In the genomic region with DNA sequence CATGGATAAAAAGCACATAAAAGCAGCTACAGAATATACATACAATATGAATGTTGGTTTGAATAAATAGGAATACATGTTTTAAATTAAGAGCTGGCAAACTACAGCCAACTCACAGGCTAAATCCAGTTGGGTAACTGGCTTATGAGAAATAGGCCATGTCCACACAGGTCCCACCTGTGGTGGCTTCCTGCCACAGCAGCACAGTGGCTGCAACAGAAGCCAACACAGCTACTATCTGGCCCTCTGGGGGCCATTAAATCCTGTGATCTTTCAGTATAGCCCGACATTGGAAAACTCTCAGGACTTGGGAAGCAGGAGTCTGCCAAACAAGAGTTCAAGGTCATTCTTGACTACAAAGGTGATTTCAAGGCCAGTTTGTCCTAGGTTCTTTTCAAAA, we compare ENCODE assay signal across 31 mouse cellular contexts.
DNase-seq lines count a peak whose midpoint lies in the region; ATAC-seq and TF ChIP-seq lines count a peak whose summit lies in the region.
"Had no signal": no experiment of that assay in that cellular context is flagged by ENCODE, and none has a peak within 500 bp of the region (broad histone marks: within the 10 kb centered on the region; RNA-seq: fewer than 3 reads in every experiment).

No protein-coding gene starts in this region.

- DNase-seq in kidney, adult 2 months = peak; percentile 2
- DNase-seq in kidney, postnatal 4 days = no peak
- no peak for DNase-seq in limb, embryonic 10.5 days (ENCODE audit: low spot score)
- no peak for DNase-seq in left cerebral cortex, adult 2 months (ENCODE audit: extremely low spot score in 1 of 2, low spot score in 2 of 2)
- DNase-seq: adrenal gland, adult 2 months; B cell, adult 2 months; cerebellum, adult 2 months; cerebellum, postnatal 14 days; gastrocnemius, postnatal 14 days; heart, adult 18-20 months; heart, postnatal 4 days; layer of hippocampus, adult 9-11 months; liver, embryonic 13.5 days; lung, adult 2 months; lung, postnatal 10 days; right cerebral cortex, postnatal 4 days; thymus, adult 2 months; thymus, postnatal 36 days had no signal

- TF ChIP-seq POLR2A in kidney, adult 2 months (IDR thresholded peaks at IDR 0.05; ENCODE audit: low read depth, low read length) = no peak
- no peak for TF ChIP-seq POLR2A in bone marrow macrophage, adult 2 months (IDR thresholded peaks at IDR 0.05; ENCODE audit: borderline replicate concordance, low read depth, low read length)

- TF ChIP-seq CTCF in kidney, adult 2 months (conservative IDR thresholded peaks at IDR 0.05; ENCODE audit: insufficient read depth, insufficient read length, low read depth, low read length) = no peak
- no peak for TF ChIP-seq CTCF in bone marrow macrophage, adult 2 months (IDR thresholded peaks at IDR 0.05; ENCODE audit: low read depth, low read length)
- TF ChIP-seq CTCF in left cerebral cortex, adult 2 months (IDR thresholded peaks at IDR 0.05) = no peak

- no peaks in the 10 kb centered on the region for H3K27me3 ChIP-seq in kidney, adult 2 months (replicated peaks; ENCODE audit: control insufficient read depth, insufficient read depth, low read length)
- no peaks in the 10 kb centered on the region for H3K27me3 ChIP-seq in limb, embryonic 13.5 days
- no peaks in the 10 kb centered on the region for H3K27me3 ChIP-seq in limb, embryonic 10.5 days (ENCODE audit: low read depth, poor library complexity, severe bottlenecking)
- H3K27me3 ChIP-seq: forebrain, embryonic 12.5 days; heart, embryonic 12.5 days; hindbrain, embryonic 13.5 days; limb, embryonic 12.5 days; liver, embryonic 13.5 days; midbrain, embryonic 15.5 days; neural tube, embryonic 15.5 days had no signal

- H3K36me3 ChIP-seq in kidney, adult 2 months (ENCODE audit: control insufficient read depth, insufficient read depth, low read length) = no peaks in the 10 kb centered on the region
- H3K36me3 ChIP-seq in limb, embryonic 13.5 days = no peaks in the 10 kb centered on the region
- peaks cover 5% of the 10 kb centered on the region; the same call in 1 of the 2 replicates for H3K36me3 ChIP-seq in limb, embryonic 10.5 days
- H3K36me3 ChIP-seq: forebrain, embryonic 12.5 days; hindbrain, embryonic 13.5 days; limb, embryonic 12.5 days; midbrain, embryonic 10.5 days; midbrain, embryonic 15.5 days; neural tube, embryonic 15.5 days had no signal

- no peaks in the 10 kb centered on the region for H3K4me1 ChIP-seq in kidney, adult 2 months (ENCODE audit: control insufficient read depth, insufficient read depth, low read length)
- H3K4me1 ChIP-seq in limb, embryonic 13.5 days = peaks cover 10% of the 10 kb centered on the region
- peaks cover 16% of the 10 kb centered on the region for H3K4me1 ChIP-seq in limb, embryonic 10.5 days
- peaks cover 12% of the 10 kb centered on the region for H3K4me1 ChIP-seq in bone marrow macrophage, adult 2 months (ENCODE audit: control insufficient read depth, insufficient read depth, low read length)
- H3K4me1 ChIP-seq: forebrain, embryonic 12.5 days; hindbrain, embryonic 13.5 days; midbrain, embryonic 15.5 days; neural tube, embryonic 15.5 days had no signal

- H3K9ac ChIP-seq in limb, embryonic 13.5 days = no peak overlapping the region
- H3K9ac ChIP-seq: forebrain, embryonic 12.5 days; heart, embryonic 12.5 days; hindbrain, embryonic 13.5 days; limb, embryonic 12.5 days; liver, embryonic 13.5 days; midbrain, embryonic 15.5 days; neural tube, embryonic 15.5 days had no signal

- H3K4me2 ChIP-seq in limb, embryonic 13.5 days (replicated peaks) = no peak overlapping the region
- H3K4me2 ChIP-seq: forebrain, embryonic 12.5 days; heart, embryonic 12.5 days; hindbrain, embryonic 13.5 days; limb, embryonic 12.5 days; liver, embryonic 13.5 days; midbrain, embryonic 15.5 days; neural tube, embryonic 15.5 days had no signal

- ATAC-seq in limb, embryonic 13.5 days (ENCODE audit: low FRiP score, low read depth) = peak; percentile 57; the same call in 1 of the 2 replicates
- peak; percentile 38; the same call in 1 of the 2 replicates for ATAC-seq in megakaryocyte progenitor cell, adult 5-6 weeks (replicated peaks; ENCODE audit: poor library complexity)
- ATAC-seq: activated CD4-positive, CD25-positive, alpha-beta regulatory T cell, adult 4 months; intestine, embryonic 16.5 days; midbrain, embryonic 15.5 days had no signal

- H3K4me3 ChIP-seq in kidney, adult 2 months (ENCODE audit: insufficient read depth, low read depth, low read length) = no peak overlapping the region
- H3K4me3 ChIP-seq in limb, embryonic 13.5 days = no peak overlapping the region
- no peak overlapping the region for H3K4me3 ChIP-seq in limb, embryonic 10.5 days
- no peak overlapping the region for H3K4me3 ChIP-seq in bone marrow macrophage, adult 2 months (ENCODE audit: insufficient read depth, low read length)
- no peak overlapping the region for H3K4me3 ChIP-seq in left cerebral cortex, adult 2 months
- H3K4me3 ChIP-seq: erythroblast, embryonic 14.5 days; forebrain, embryonic 12.5 days; heart, embryonic 12.5 days; hindbrain, embryonic 13.5 days; limb, embryonic 12.5 days; liver, embryonic 13.5 days; midbrain, embryonic 10.5 days; midbrain, embryonic 15.5 days; neural tube, embryonic 15.5 days had no signal

- peak overlapping the region; percentile 52; the same call in 1 of the 2 replicates for H3K27ac ChIP-seq in kidney, adult 2 months (ENCODE audit: insufficient read depth, low read depth, low read length)
- H3K27ac ChIP-seq in limb, embryonic 13.5 days = no peak overlapping the region
- no peak overlapping the region for H3K27ac ChIP-seq in limb, embryonic 10.5 days
- peak overlapping the region; percentile 85 for H3K27ac ChIP-seq in bone marrow macrophage, adult 2 months (ENCODE audit: insufficient read depth, low read depth, low read length)
- no peak overlapping the region for H3K27ac ChIP-seq in left cerebral cortex, adult 2 months
- H3K27ac ChIP-seq: forebrain, embryonic 12.5 days; hindbrain, embryonic 13.5 days; limb, embryonic 12.5 days; liver, embryonic 13.5 days; midbrain, embryonic 10.5 days; midbrain, embryonic 15.5 days; neural tube, embryonic 15.5 days had no signal

- WGBS in kidney, adult 2 months = 36% methylated on average over 1 of the region's 1 CpGs
- 21% methylated on average over 1 of the region's 1 CpGs for WGBS in limb, embryonic 13.5 days
- WGBS in limb, embryonic 10.5 days = 56% methylated on average over 1 of the region's 1 CpGs

- intact Hi-C loops in left cerebral cortex, adult 2 months (cut with DNase I) = no loop called here

- H3K9me3 ChIP-seq in limb, embryonic 13.5 days = no peaks in the 10 kb centered on the region
- H3K9me3 ChIP-seq in limb, embryonic 10.5 days (replicated peaks) = no peaks in the 10 kb centered on the region
- H3K9me3 ChIP-seq: forebrain, embryonic 12.5 days; heart, embryonic 12.5 days; hindbrain, embryonic 13.5 days; limb, embryonic 12.5 days; liver, embryonic 13.5 days; midbrain, embryonic 10.5 days; midbrain, embryonic 15.5 days; neural tube, embryonic 15.5 days had no signal

Comparison
In these comparisons a context has a peak if more than half of its experiments do, and no peak if none do; other contexts are left out.
1. H3K27ac ChIP-seq: peak in kidney, adult 2 months (single experiment) and bone marrow macrophage, adult 2 months (single experiment); none in limb, embryonic 13.5 days (single experiment), limb, embryonic 10.5 days (single experiment) and left cerebral cortex, adult 2 months (single experiment).